Mouse (Mus musculus) limb, embryonic 15.5 days (tissue): ENCODE data around the gene Cenpm. TPM values are rescaled to one million over a fixed set of nuclear protein-coding genes. Genes with fewer than 3 reads are reported as not detected.

Experiments used
- ATAC-seq: fragments of 200-750 bp; cut with Nextera tagmentation; 2 replicates; pipeline ENCODE4 v1.8.0; 2017; ENCODE audit warnings: low read depth, moderate TSS enrichment; ENCODE audit not compliant: insufficient number of reproducible peaks, low FRiP score, low TSS enrichment
- H3K27ac ChIP-seq: fragments of 300-500 bp; sonication (generic); 2 replicates; pipeline ENCODE4 v1.5.1; 2015; ENCODE audit warnings: moderate library complexity, mild to moderate bottlenecking, inconsistent platforms
- H3K27me3 ChIP-seq: fragments of 300-500 bp; sonication (generic); 2 replicates; pipeline ENCODE4 v1.6.1; 2015; ENCODE audit warnings: inconsistent platforms
- H3K36me3 ChIP-seq: fragments of 300-500 bp; sonication (generic); 2 replicates; pipeline ENCODE4 v1.6.1; 2015; ENCODE audit warnings: inconsistent platforms
- H3K4me1 ChIP-seq: fragments of 300-500 bp; sonication (generic); 2 replicates; pipeline ENCODE4 v1.6.1; 2015; ENCODE audit warnings: inconsistent platforms
- H3K4me2 ChIP-seq: fragments of 300-500 bp; sonication (generic); 2 replicates; pipeline ENCODE4 v1.6.1; 2015; ENCODE audit warnings: mild to moderate bottlenecking, inconsistent platforms
- H3K4me3 ChIP-seq: fragments of 300-500 bp; sonication (generic); 2 replicates; pipeline ENCODE4 v1.5.1; 2015; ENCODE audit warnings: mild to moderate bottlenecking, inconsistent platforms
- H3K9ac ChIP-seq: fragments of 300-500 bp; sonication (generic); 2 replicates; pipeline ENCODE4 v1.6.1; 2015; ENCODE audit warnings: inconsistent platforms
- H3K9me3 ChIP-seq: fragments of 300-500 bp; sonication (generic); 2 replicates; pipeline ENCODE4 v1.6.1; 2016; ENCODE audit warnings: inconsistent platforms
- WGBS: fragments of 180-500 bp; shearing (Covaris S2); methylation state at CpG from one replicate; pipeline ENCODE4 v1.1.7; 2015; 5-methylcytosine and 5-hydroxymethylcytosine counted together
- polyA plus RNA-seq: library from polyadenylated mRNA; unstranded; fragments of >200 nt; fragmentation: Nextera tagmentation; extraction: Ambion mirVana; gene quantifications from 2 replicates; pipeline ENCODE4 v1.2.1, GENCODE M21; 2015

Gene Cenpm
- polyA plus RNA-seq, 1 experiment from 2014 or later = 49.5 TPM

GRCm38 (mm10) chr15:82236565-82236964 lies 8.0 kb downstream of the Cenpm start:
- 0 out of 2 replicates have a peak, but pooled peaks cover 12% of the 10 kb centered on the region for H3K36me3 ChIP-seq
- H3K27me3 ChIP-seq = no peaks in the 10 kb centered on the region
- 18% methylated on average over 5 of the region's 5 CpGs for WGBS
- H3K9ac ChIP-seq = no peak overlapping the region
- no peak overlapping the region for H3K4me3 ChIP-seq
- ATAC-seq = peak; percentile 33; the same call in 1 of the 2 replicates
- no peak overlapping the region for H3K27ac ChIP-seq
- no peaks in the 10 kb centered on the region for H3K9me3 ChIP-seq
- no peak overlapping the region for H3K4me2 ChIP-seq
- H3K4me1 ChIP-seq = peaks cover 7% of the 10 kb centered on the region; the same call in 1 of the 2 replicates

GRCm38 (mm10) chr15:82235661-82236060 lies 8.9 kb downstream of the Cenpm start:
- ATAC-seq = no peak
- Histone ChIP-seq H3K4me3 (no peak overlapping the region), H3K36me3 (0 out of 2 replicates have a peak, but pooled peaks cover 12% of the 10 kb centered on the region), H3K4me1 (peaks cover 9% of the 10 kb centered on the region; the same call in 1 of the 2 replicates), H3K27me3 (no peaks in the 10 kb centered on the region), H3K4me2 (no peak overlapping the region), H3K9me3 (no peaks in the 10 kb centered on the region), H3K9ac (no peak overlapping the region), H3K27ac (no peak overlapping the region)
- WGBS = 69% methylated on average over 10 of the region's 10 CpGs

GRCm38 (mm10) chr15:82232651-82233050 lies 11.9 kb downstream of the Cenpm start:
- no peak overlapping the region for H3K9ac ChIP-seq
- no peak overlapping the region for H3K4me2 ChIP-seq
- no peak for ATAC-seq
- H3K36me3 ChIP-seq = 0 out of 2 replicates have a peak, but pooled peaks cover 5% of the 10 kb centered on the region
- no peaks in the 10 kb centered on the region for H3K9me3 ChIP-seq
- no peaks in the 10 kb centered on the region for H3K27me3 ChIP-seq
- H3K4me3 ChIP-seq = no peak overlapping the region
- 70% methylated on average over 4 of the region's 4 CpGs for WGBS
- H3K27ac ChIP-seq = no peak overlapping the region
- peaks cover 9% of the 10 kb centered on the region; the same call in 1 of the 2 replicates for H3K4me1 ChIP-seq

GRCm38 (mm10) chr15:82231591-82232378 lies 12.8 kb downstream of the Cenpm start:
- H3K27me3 ChIP-seq = no peaks in the 10 kb centered on the region
- 56% methylated on average over 11 of the region's 11 CpGs for WGBS
- H3K27ac ChIP-seq = no peak overlapping the region
- no peaks in the 10 kb centered on the region for H3K9me3 ChIP-seq
- no peak overlapping the region for H3K4me3 ChIP-seq
- H3K4me1 ChIP-seq = peaks cover 9% of the 10 kb centered on the region; the same call in 1 of the 2 replicates
- H3K9ac ChIP-seq = no peak overlapping the region
- ATAC-seq = no peak
- no peak overlapping the region for H3K4me2 ChIP-seq
- H3K36me3 ChIP-seq = 0 out of 2 replicates have a peak, but pooled peaks cover 5% of the 10 kb centered on the region

GRCm38 (mm10) chr15:82231100-82231499 lies 13.4 kb downstream of the Cenpm start:
- Histone ChIP-seq H3K27me3 (no peaks in the 10 kb centered on the region), H3K4me3 (no peak overlapping the region), H3K9ac (no peak overlapping the region), H3K4me1 (peaks cover 9% of the 10 kb centered on the region; the same call in 1 of the 2 replicates), H3K9me3 (no peaks in the 10 kb centered on the region), H3K36me3 (0 out of 2 replicates have a peak, but pooled peaks cover 5% of the 10 kb centered on the region), H3K27ac (no peak overlapping the region), H3K4me2 (no peak overlapping the region)
- WGBS = 85% methylated on average over 4 of the region's 4 CpGs
- ATAC-seq = no peak

GRCm38 (mm10) chr15:82230098-82230611 lies 14.4 kb downstream of the Cenpm start:
- Histone ChIP-seq H3K27ac (no peak overlapping the region), H3K4me3 (no peak overlapping the region), H3K4me1 (peaks cover 5% of the 10 kb centered on the region; the same call in 1 of the 2 replicates), H3K36me3 (0 out of 2 replicates have a peak, but pooled peaks cover 5% of the 10 kb centered on the region), H3K9me3 (no peaks in the 10 kb centered on the region), H3K27me3 (peaks cover 6% of the 10 kb centered on the region; the same call in 1 of the 2 replicates), H3K9ac (no peak overlapping the region), H3K4me2 (no peak overlapping the region)
- no peak for ATAC-seq
- 72% methylated on average over 6 of the region's 6 CpGs for WGBS

GRCm38 (mm10) chr15:82229542-82230045 lies 15.0 kb downstream of the Cenpm start:
- no peak overlapping the region for H3K27ac ChIP-seq
- H3K4me1 ChIP-seq = peaks cover 7% of the 10 kb centered on the region; the same call in 1 of the 2 replicates
- WGBS = 24% methylated on average over 11 of the region's 11 CpGs
- H3K27me3 ChIP-seq = peaks cover 11% of the 10 kb centered on the region
- H3K9ac ChIP-seq = no peak overlapping the region
- H3K4me2 ChIP-seq = no peak overlapping the region
- 0 out of 2 replicates have a peak, but pooled peaks cover 5% of the 10 kb centered on the region for H3K36me3 ChIP-seq
- no peak for ATAC-seq
- H3K9me3 ChIP-seq = no peaks in the 10 kb centered on the region
- no peak overlapping the region for H3K4me3 ChIP-seq

- Histone ChIP-seq H3K9ac (no peak overlapping the region), H3K36me3 (no peaks in the 10 kb centered on the region), H3K4me2 (no peak overlapping the region), H3K27me3 (peaks cover 33% of the 10 kb centered on the region), H3K27ac (no peak overlapping the region), H3K4me1 (peaks cover 13% of the 10 kb centered on the region), H3K4me3 (no peak overlapping the region), H3K9me3 (no peaks in the 10 kb centered on the region)
- WGBS = 81% methylated on average over 5 of the region's 5 CpGs
- no peak for ATAC-seq
Measured at GRCm38 (mm10) chr15:82225769-82226168, 18.8 kb downstream of the Cenpm start.

GRCm38 (mm10) chr15:82224602-82225215 lies 19.8 kb downstream of the Cenpm start:
- Histone ChIP-seq H3K4me2 (peak overlapping the region; percentile 57), H3K9me3 (no peaks in the 10 kb centered on the region), H3K9ac (no peak overlapping the region), H3K4me3 (peak overlapping the region; percentile 32), H3K27me3 (peaks cover 37% of the 10 kb centered on the region), H3K36me3 (no peaks in the 10 kb centered on the region), H3K4me1 (peaks cover 13% of the 10 kb centered on the region), H3K27ac (no peak overlapping the region)
- no peak for ATAC-seq
- 37% methylated on average over 7 of the region's 7 CpGs for WGBS

GRCm38 (mm10) chr15:82223657-82224601 lies 20.6 kb downstream of the Cenpm start, which contains the start of gene Tnfrsf13c:
Tnfrsf13c (minus strand) TSS chr15:82224369.
- no peaks in the 10 kb centered on the region for H3K36me3 ChIP-seq
- peak within 1 kb of the TSS; percentile 18; the same call in 1 of the 2 replicates for H3K9ac ChIP-seq
- no peak for ATAC-seq
- H3K4me1 ChIP-seq = peaks cover 13% of the 10 kb centered on the region
- no peak within 1 kb of the TSS for H3K27ac ChIP-seq
- H3K4me2 ChIP-seq = peak within 1 kb of the TSS; percentile 57
- H3K4me3 ChIP-seq = peak within 1 kb of the TSS; percentile 32
- 1% methylated on average over 39 of the region's 44 CpGs for WGBS
- peaks cover 37% of the 10 kb centered on the region for H3K27me3 ChIP-seq
- H3K9me3 ChIP-seq = no peaks in the 10 kb centered on the region

- Histone ChIP-seq H3K9ac (no peak overlapping the region), H3K4me1 (peaks cover 13% of the 10 kb centered on the region), H3K4me2 (no peak overlapping the region), H3K9me3 (no peaks in the 10 kb centered on the region), H3K36me3 (no peaks in the 10 kb centered on the region), H3K4me3 (no peak overlapping the region), H3K27ac (no peak overlapping the region), H3K27me3 (peaks cover 37% of the 10 kb centered on the region)
- ATAC-seq = no peak
- WGBS = 31% methylated on average over 7 of the region's 7 CpGs
Measured at GRCm38 (mm10) chr15:82223251-82223650, 21.3 kb downstream of the Cenpm start.
